Mouse (Mus musculus): Measurements from ENCODE around the gene Cbx1. TPM values are rescaled to one million over a fixed set of nuclear protein-coding genes. Genes with fewer than 3 reads are reported as not detected.

The Cbx1 gene
- 46.6 TPM for total RNA-seq (2023)

DNA sequence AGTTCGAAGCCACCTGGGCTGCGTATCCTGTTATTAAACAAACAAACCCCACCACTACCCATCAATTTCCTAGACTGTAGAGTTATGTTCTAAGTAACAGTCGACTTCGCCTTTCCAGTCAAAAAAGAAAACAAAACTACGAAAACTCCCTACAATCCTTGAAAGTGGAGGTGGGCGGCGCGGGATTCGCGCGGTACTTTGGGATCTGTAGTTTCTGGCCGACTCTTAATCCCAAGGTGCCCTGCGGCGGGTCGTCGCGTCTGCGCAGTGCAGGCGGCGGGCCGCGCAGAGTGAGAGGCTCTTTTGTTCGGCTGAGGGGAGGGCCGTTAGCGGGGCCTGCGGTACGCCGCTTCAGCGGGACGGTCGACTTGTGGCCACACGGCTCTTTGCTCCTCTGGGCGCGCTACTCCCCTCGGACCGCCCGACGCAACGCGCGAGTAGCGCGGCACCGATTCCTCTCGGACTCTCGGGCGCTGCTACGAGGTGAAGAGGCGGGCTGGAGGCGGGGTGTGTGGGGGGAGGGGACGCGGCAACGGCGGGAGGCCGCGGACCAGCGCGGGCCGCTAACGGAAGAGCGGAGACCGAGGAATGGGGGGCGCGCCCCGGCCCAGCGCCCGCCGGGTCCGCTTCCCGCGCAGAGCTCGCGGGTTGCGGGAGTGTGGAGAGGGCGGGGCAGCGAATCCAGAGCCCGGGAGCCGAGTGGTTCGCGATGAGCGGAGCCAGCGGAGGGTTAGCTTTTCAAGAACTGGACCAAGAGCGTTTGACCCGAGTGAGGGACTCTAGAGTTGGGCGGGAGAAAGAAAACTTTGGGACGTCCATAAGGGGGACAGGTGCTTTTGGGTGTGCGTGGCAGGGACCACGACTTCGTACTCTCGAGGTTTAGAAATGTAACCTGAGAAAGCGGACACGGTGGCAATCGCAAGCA, at the start of gene Cbx1:
Gene Cbx1, plus strand, starts transcription at position 257 of the 925 bp plus-strand sequence.

DNA sequence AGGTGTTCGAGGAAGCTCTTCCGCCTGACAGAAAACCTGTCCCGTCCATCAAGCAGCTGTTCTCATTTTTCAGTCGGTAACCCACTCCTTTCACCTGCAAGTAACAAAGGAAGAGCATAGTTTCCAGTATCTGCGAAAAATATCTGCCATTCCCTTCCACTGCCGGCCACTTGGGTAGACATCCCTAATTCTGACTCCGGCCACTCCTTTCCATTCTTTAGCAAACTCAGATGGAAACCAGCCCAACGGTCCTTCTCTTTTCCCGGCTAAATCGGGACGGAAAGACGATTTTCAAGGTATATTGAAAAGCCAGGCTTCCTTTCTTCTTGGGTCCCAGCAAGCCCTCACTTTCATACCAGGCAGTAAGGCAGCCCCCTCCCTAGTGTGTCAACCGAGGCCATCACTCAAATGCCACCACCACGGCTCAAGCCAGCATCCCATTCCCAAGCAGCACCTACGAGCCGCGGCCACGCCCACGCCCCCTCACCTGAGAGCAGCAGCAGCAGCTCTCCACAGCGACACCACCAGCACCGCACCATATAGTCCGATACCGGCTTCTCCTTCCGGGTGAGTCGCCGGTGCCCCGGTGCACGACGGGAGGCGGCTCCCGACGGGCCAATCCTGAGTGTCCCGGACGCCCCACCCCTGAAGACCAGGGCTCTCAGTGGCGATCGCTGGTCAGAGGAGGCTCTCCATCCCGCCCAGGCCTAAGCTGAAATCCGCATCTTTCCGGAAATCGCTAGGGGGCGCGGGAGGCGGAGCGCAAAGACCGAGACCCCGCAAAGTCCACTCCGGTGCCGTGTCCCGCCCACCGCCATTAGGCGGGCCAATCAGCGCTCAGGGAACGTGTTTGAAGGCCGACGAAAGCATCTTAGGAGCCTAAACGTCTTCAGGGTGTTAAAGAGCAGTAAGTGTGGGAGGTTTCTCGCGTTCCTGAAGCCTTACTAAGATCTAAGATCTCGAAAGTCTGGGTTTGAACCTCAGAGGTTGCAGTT, 11.7 kb upstream of the Cbx1 start, which contains the start of gene Snx11:
Gene Snx11, minus strand, starts transcription at position 592 of the 995 bp plus-strand sequence.

DNA sequence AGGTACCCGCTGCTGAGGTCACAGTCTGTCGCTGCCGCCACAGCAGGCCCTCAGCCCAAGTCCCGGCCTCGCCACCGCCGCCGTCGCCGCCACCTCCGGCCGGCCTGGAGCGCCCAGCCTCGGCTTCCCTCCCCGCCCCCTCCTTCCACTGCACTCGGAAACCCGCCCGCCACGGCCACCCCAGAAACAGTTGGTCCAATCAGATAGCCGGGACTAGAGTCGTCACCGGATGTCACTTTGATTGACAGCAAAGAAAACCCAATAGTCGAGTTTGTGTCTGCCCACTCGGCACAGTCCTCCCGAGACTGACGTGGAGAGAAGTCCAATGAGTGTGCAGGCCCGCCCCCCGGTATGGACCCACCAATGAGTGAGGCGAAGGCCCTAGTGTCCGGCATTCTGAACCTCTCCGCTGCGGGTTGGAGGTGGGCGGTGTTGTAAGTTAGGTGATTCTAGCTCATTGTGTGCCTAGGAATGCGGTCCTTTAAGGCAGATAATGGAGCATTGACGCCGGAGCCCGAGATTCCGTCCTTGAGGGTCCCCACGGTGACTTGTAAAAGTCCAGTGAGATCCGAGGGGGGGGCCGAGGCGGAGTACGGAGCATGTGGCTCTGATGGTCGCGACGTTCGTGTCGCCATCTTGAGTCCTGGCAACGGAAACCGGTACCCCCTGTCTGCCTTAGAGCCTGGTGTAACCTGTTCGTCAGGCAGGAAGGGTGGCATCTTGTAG, 41.0 kb downstream of the Cbx1 start, which contains the start of gene Nfe2l1:
Gene Nfe2l1, minus strand, starts transcription at position 156 of the 726 bp plus-strand sequence.

DNA sequence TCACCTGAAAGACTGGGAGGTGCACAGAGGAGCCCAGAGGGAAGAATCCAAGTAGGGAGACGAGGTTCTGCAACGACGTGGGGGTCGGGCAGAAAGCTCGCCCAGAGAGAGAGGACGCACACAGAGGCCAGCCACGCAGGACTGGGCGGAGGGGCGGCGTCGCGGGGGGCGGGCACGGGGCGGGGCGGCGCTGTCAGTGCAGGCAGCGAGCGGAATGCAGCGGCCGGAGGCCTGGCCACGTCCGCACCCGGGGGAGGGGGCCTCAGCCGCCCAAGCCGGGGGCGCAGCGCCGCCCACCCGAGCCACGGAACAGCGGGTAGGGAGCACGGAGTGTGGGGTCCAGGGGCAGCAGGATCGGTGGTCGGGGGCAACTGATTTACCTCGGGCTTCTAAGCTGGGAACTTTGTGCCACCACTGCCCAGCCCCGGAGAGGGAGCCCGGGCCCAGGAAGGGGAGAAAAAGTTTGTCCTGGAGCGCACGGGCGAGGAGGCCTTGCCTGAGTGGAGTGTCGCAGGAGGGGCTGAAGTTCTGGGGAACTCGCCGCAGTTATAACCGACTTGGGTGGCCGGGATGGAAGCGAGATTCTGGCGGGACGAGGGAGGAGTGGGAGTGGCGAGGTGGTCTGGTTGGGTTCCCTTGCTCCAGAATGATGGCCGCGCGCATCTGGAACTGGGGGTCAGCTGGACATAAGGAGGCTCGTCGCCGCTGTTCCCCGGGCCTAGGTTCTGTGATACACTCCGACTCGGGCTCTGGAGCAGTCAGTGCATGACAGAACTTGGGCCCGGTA, 60.9 kb downstream of the Cbx1 start, which contains the start of gene Copz2:
Gene Copz2, plus strand, starts transcription at position 190 of the 787 bp plus-strand sequence.

Other genes starting within 250 kb of the Cbx1 start
- 34.0 TPM for gene Snx11, start 11.6 kb upstream of the Cbx1 start, total RNA-seq (2023)
- gene Nfe2l1, start 40.8 kb downstream of the Cbx1 start, total RNA-seq (2023), result 45.4 TPM
- gene Copz2, start 60.7 kb downstream of the Cbx1 start, total RNA-seq (2023), result 1.2 TPM
- 56.0 TPM for gene Cdk5rap3, start 127.4 kb downstream of the Cbx1 start, total RNA-seq (2023)
- not detected for gene Prr15l, start 139.0 kb downstream of the Cbx1 start, total RNA-seq (2023)
- 18.1 TPM for gene Pnpo, start 154.9 kb downstream of the Cbx1 start, total RNA-seq (2023)
- gene Sp2, start 193.8 kb downstream of the Cbx1 start, total RNA-seq (2023), result 54.2 TPM
- gene Sp6, start 224.3 kb downstream of the Cbx1 start, total RNA-seq (2023), result 4.7 TPM
- gene Scrn2, start 240.8 kb downstream of the Cbx1 start, total RNA-seq (2023), result 3.3 TPM

Measured in CD4-positive naive resting alpha-beta T cell, adult 57 days (primary cell).